Mouse (Mus musculus) heart, embryonic 12.5 days (tissue): Measurements from ENCODE around the gene Abca2. TPM values are rescaled to one million over a fixed set of nuclear protein-coding genes. Genes with fewer than 3 reads are reported as not detected.

ENCODE experiments used
- ATAC-seq: fragments of 200-750 bp; cut with Nextera tagmentation; 2 replicates; pipeline ENCODE4 v1.8.0; 2017; ENCODE audit warnings: moderate TSS enrichment, moderate library complexity; ENCODE audit not compliant: insufficient number of reproducible peaks, low FRiP score
- H3K27ac ChIP-seq: fragments of 300-500 bp; sonication (generic); 2 replicates; pipeline ENCODE4 v1.5.1; 2016; ENCODE audit warnings: mild to moderate bottlenecking, moderate library complexity; ENCODE audit not compliant: poor library complexity, severe bottlenecking
- H3K27me3 ChIP-seq: fragments of 300-500 bp; sonication (generic); replicated peaks from 2 replicates; pipeline ENCODE4 v1.6.1; 2016; ENCODE audit warnings: mild to moderate bottlenecking, moderate library complexity
- H3K36me3 ChIP-seq: fragments of 300-500 bp; sonication (generic); 2 replicates; pipeline ENCODE4 v1.6.1; 2016; ENCODE audit warnings: mild to moderate bottlenecking, moderate library complexity
- H3K4me1 ChIP-seq: fragments of 300-500 bp; sonication (generic); replicated peaks from 2 replicates; pipeline ENCODE4 v1.6.1; 2016; ENCODE audit warnings: mild to moderate bottlenecking
- H3K4me2 ChIP-seq: fragments of 300-500 bp; sonication (generic); 2 replicates; pipeline ENCODE4 v1.6.1; 2016; ENCODE audit warnings: mild to moderate bottlenecking, moderate library complexity
- H3K4me3 ChIP-seq: fragments of 300-500 bp; sonication (generic); 2 replicates; pipeline ENCODE4 v1.5.1; 2016; ENCODE audit warnings: mild to moderate bottlenecking
- H3K9ac ChIP-seq: fragments of 300-500 bp; sonication (generic); 2 replicates; pipeline ENCODE4 v1.6.1; 2016; ENCODE audit warnings: mild to moderate bottlenecking, moderate library complexity
- H3K9me3 ChIP-seq: fragments of 300-500 bp; sonication (generic); replicated peaks from 2 replicates; pipeline ENCODE4 v1.6.1; 2016; ENCODE audit warnings: mild to moderate bottlenecking, moderate library complexity
- WGBS: fragments of 180-500 bp; shearing (Covaris S2); methylation state at CpG from one replicate; pipeline ENCODE4 v1.1.7; 2016; 5-methylcytosine and 5-hydroxymethylcytosine counted together
- microRNA-seq: library from miRNA; unstranded; fragments of <30 nt; microRNA quantifications from one replicate; pipeline ENCODE4, GENCODE M21; 2017
- polyA plus RNA-seq: library from polyadenylated mRNA; unstranded; fragments of >200 nt; fragmentation: Nextera tagmentation; extraction: Ambion mirVana; gene quantifications from 2 replicates; pipeline ENCODE4 v1.2.1, GENCODE M21; 2016

Gene Abca2
- polyA plus RNA-seq, 1 experiment from 2014 or later, result 5.0 TPM

- Histone ChIP-seq H3K27me3 (peaks cover 20% of the 10 kb centered on the region), H3K9ac (no peak overlapping the region), H3K36me3 (no peaks in the 10 kb centered on the region), H3K4me3 (no peak overlapping the region), H3K27ac (no peak overlapping the region), H3K4me1 (no peaks in the 10 kb centered on the region), H3K4me2 (no peak overlapping the region), H3K9me3 (no peaks in the 10 kb centered on the region)
- WGBS, result 19% methylated on average over 7 of the region's 7 CpGs
- ATAC-seq, result no peak
These were observed 54.5 kb downstream of the Abca2 start for GRCm38 (mm10) chr2:25482969-25483368.

GRCm38 (mm10) chr2:25484901-25485647 lies 56.6 kb downstream of the Abca2 start:
- no peak overlapping the region for H3K9ac ChIP-seq
- no peak overlapping the region for H3K4me3 ChIP-seq
- H3K36me3 ChIP-seq, result no peaks in the 10 kb centered on the region
- no peak for ATAC-seq
- H3K9me3 ChIP-seq, result no peaks in the 10 kb centered on the region
- H3K4me1 ChIP-seq, result no peaks in the 10 kb centered on the region
- 71% methylated on average over 11 of the region's 11 CpGs for WGBS
- no peak overlapping the region for H3K27ac ChIP-seq
- no peak overlapping the region for H3K4me2 ChIP-seq
- H3K27me3 ChIP-seq, result peaks cover 19% of the 10 kb centered on the region

GRCm38 (mm10) chr2:25487965-25488670 lies 59.6 kb downstream of the Abca2 start:
- no peaks in the 10 kb centered on the region for H3K9me3 ChIP-seq
- H3K27me3 ChIP-seq, result peaks cover 26% of the 10 kb centered on the region
- H3K9ac ChIP-seq, result no peak overlapping the region
- peak; percentile 17; the same call in 1 of the 2 replicates for ATAC-seq
- H3K4me3 ChIP-seq, result no peak overlapping the region
- no peak overlapping the region for H3K4me2 ChIP-seq
- no peak overlapping the region for H3K27ac ChIP-seq
- no peaks in the 10 kb centered on the region for H3K4me1 ChIP-seq
- 72% methylated on average over 6 of the region's 6 CpGs for WGBS
- H3K36me3 ChIP-seq, result no peaks in the 10 kb centered on the region

GRCm38 (mm10) chr2:25488671-25489068 lies 60.2 kb downstream of the Abca2 start:
- H3K4me3 ChIP-seq, result no peak overlapping the region
- H3K4me1 ChIP-seq, result no peaks in the 10 kb centered on the region
- H3K9ac ChIP-seq, result no peak overlapping the region
- no peak overlapping the region for H3K4me2 ChIP-seq
- no peaks in the 10 kb centered on the region for H3K36me3 ChIP-seq
- H3K9me3 ChIP-seq, result no peaks in the 10 kb centered on the region
- no peak overlapping the region for H3K27ac ChIP-seq
- 69% methylated on average over 7 of the region's 7 CpGs for WGBS
- H3K27me3 ChIP-seq, result peaks cover 21% of the 10 kb centered on the region; the same call in 1 of the 2 replicates
- ATAC-seq, result no peak

- no peaks in the 10 kb centered on the region for H3K36me3 ChIP-seq
- 76% methylated on average over 5 of the region's 5 CpGs for WGBS
- H3K4me2 ChIP-seq, result no peak overlapping the region
- no peak overlapping the region for H3K4me3 ChIP-seq
- H3K27me3 ChIP-seq, result peaks cover 15% of the 10 kb centered on the region; the same call in 1 of the 2 replicates
- H3K9me3 ChIP-seq, result no peaks in the 10 kb centered on the region
- ATAC-seq, result no peak
- no peak overlapping the region for H3K27ac ChIP-seq
- H3K9ac ChIP-seq, result no peak overlapping the region
- H3K4me1 ChIP-seq, result peaks cover 3% of the 10 kb centered on the region
These were observed 64.5 kb downstream of the Abca2 start for GRCm38 (mm10) chr2:25492988-25493387.

GRCm38 (mm10) chr2:25493476-25493961 lies 65.0 kb downstream of the Abca2 start, which contains the start of gene Lcn12:
Lcn12 (minus strand) TSS chr2:25493911.
- Histone ChIP-seq H3K27ac (no peak within 1 kb of the TSS), H3K9ac (no peak within 1 kb of the TSS), H3K4me2 (no peak within 1 kb of the TSS), H3K9me3 (no peaks in the 10 kb centered on the region), H3K4me1 (peaks cover 8% of the 10 kb centered on the region), H3K36me3 (no peaks in the 10 kb centered on the region), H3K4me3 (no peak within 1 kb of the TSS), H3K27me3 (peaks cover 11% of the 10 kb centered on the region; the same call in 1 of the 2 replicates)
- WGBS, result 77% methylated on average over 5 of the region's 5 CpGs
- no peak for ATAC-seq

- H3K9ac ChIP-seq, result no peak overlapping the region
- H3K36me3 ChIP-seq, result no peaks in the 10 kb centered on the region
- no peaks in the 10 kb centered on the region for H3K9me3 ChIP-seq
- no peak overlapping the region for H3K4me2 ChIP-seq
- 41% methylated on average over 4 of the region's 4 CpGs for WGBS
- no peak overlapping the region for H3K4me3 ChIP-seq
- H3K4me1 ChIP-seq, result peaks cover 16% of the 10 kb centered on the region
- no peak overlapping the region for H3K27ac ChIP-seq
- no peak for ATAC-seq
- no peaks in the 10 kb centered on the region; the same call in 1 of the 2 replicates for H3K27me3 ChIP-seq
These were observed 68.0 kb downstream of the Abca2 start for GRCm38 (mm10) chr2:25496462-25496861.

Small RNAs within 50 kb of the gene (microRNA-seq; reads per million reads assigned to microRNA genes)
- not detected for gene Mir3087

Other genes starting within 250 kb of the Abca2 start
- gene Nrarp, start 247.9 kb upstream of the Abca2 start, polyA plus RNA-seq, result 10.8 and 12.8 TPM in 2 replicates
- gene Tor4a, start 231.8 kb upstream of the Abca2 start, polyA plus RNA-seq, result 6.6 and 7.0 TPM in 2 replicates
- gene Nelfb, start 217.2 kb upstream of the Abca2 start, polyA plus RNA-seq, result 73.3 and 74.4 TPM in 2 replicates
- not detected in 2 replicates for gene Stpg3, start 214.1 kb upstream of the Abca2 start, polyA plus RNA-seq
- gene Fam166a, start 210.0 kb upstream of the Abca2 start, polyA plus RNA-seq, result not detected in 2 replicates
- 388 and 392 TPM in 2 replicates for gene Tubb4b, start 204.0 kb upstream of the Abca2 start, polyA plus RNA-seq
- not detected in 2 replicates for gene Slc34a3, start 194.3 kb upstream of the Abca2 start, polyA plus RNA-seq
- not detected in 2 replicates for gene Rnf224, start 191.9 kb upstream of the Abca2 start, polyA plus RNA-seq
- gene Rnf208, start 186.4 kb upstream of the Abca2 start, polyA plus RNA-seq, result 6.5 and 7.6 TPM in 2 replicates
- not detected in 2 replicates for gene Cysrt1, start 186.3 kb upstream of the Abca2 start, polyA plus RNA-seq
- 2.6 and 3.2 TPM in 2 replicates for gene AL732309.1, start 181.8 kb upstream of the Abca2 start, polyA plus RNA-seq
- gene Tmem203, start 173.3 kb upstream of the Abca2 start, polyA plus RNA-seq, result 18.3 and 19.1 TPM in 2 replicates
- gene Tprn, start 166.1 kb upstream of the Abca2 start, polyA plus RNA-seq, result 4.9 and 5.1 TPM in 2 replicates
- gene Ssna1, start 156.3 kb upstream of the Abca2 start, polyA plus RNA-seq, result 131 and 133 TPM in 2 replicates
- gene Anapc2, start 156.2 kb upstream of the Abca2 start, polyA plus RNA-seq, result 83.4 and 87.7 TPM in 2 replicates
- not detected in 2 replicates for gene Tmem210, start 140.6 kb upstream of the Abca2 start, polyA plus RNA-seq
- gene Lrrc26, start 138.8 kb upstream of the Abca2 start, polyA plus RNA-seq, result not detected in 2 replicates
- gene Grin1, start 109.5 kb upstream of the Abca2 start, polyA plus RNA-seq, result 0.44 TPM in 1 of 2 replicates, not detected in the other
- 34.0 and 40.9 TPM in 2 replicates for gene Man1b1, start 96.4 kb upstream of the Abca2 start, polyA plus RNA-seq
- gene Dpp7, start 72.3 kb upstream of the Abca2 start, polyA plus RNA-seq, result 11.3 TPM in 2 replicates
- 10.7 and 11.2 TPM in 2 replicates for gene Uap1l1, start 63.0 kb upstream of the Abca2 start, polyA plus RNA-seq
- gene Sapcd2, start 56.4 kb upstream of the Abca2 start, polyA plus RNA-seq, result 18.5 and 20.0 TPM in 2 replicates
- 0.18 and 0.44 TPM in 2 replicates for gene Entpd2, start 32.8 kb upstream of the Abca2 start, polyA plus RNA-seq
- 22.3 and 22.4 TPM in 2 replicates for gene Npdc1, start 29.4 kb upstream of the Abca2 start, polyA plus RNA-seq
- gene Fut7, start 5.4 kb upstream of the Abca2 start, polyA plus RNA-seq, result not detected in 2 replicates
- 1.1 and 1.4 TPM in 2 replicates for gene Clic3, start 28.1 kb downstream of the Abca2 start, polyA plus RNA-seq
- gene Paxx, start 32.4 kb downstream of the Abca2 start, polyA plus RNA-seq, result 22.1 and 22.7 TPM in 2 replicates
- 2.4 and 2.6 TPM in 2 replicates for gene Ptgds, start 41.3 kb downstream of the Abca2 start, polyA plus RNA-seq
- gene Lcn12, start 65.2 kb downstream of the Abca2 start, polyA plus RNA-seq, result not detected in 2 replicates
- gene Fbxw5, start 72.0 kb downstream of the Abca2 start, polyA plus RNA-seq, result 82.7 and 83.3 TPM in 2 replicates
- gene C8g, start 73.0 kb downstream of the Abca2 start, polyA plus RNA-seq, result 2.4 and 3.3 TPM in 2 replicates
- 21.1 and 22.3 TPM in 2 replicates for gene Traf2, start 118.2 kb downstream of the Abca2 start, polyA plus RNA-seq
- 300 and 303 TPM in 2 replicates for gene Edf1, start 129.1 kb downstream of the Abca2 start, polyA plus RNA-seq
- 1.2 and 3.5 TPM in 2 replicates for gene Mamdc4, start 146.1 kb downstream of the Abca2 start, polyA plus RNA-seq
- 161 and 164 TPM in 2 replicates for gene Phpt1, start 146.5 kb downstream of the Abca2 start, polyA plus RNA-seq
- 0.46 and 0.51 TPM in 2 replicates for gene Ajm1, start 153.1 kb downstream of the Abca2 start, polyA plus RNA-seq
- 48.6 and 49.2 TPM in 2 replicates for gene Rabl6, start 179.8 kb downstream of the Abca2 start, polyA plus RNA-seq
- gene Ccdc183, start 189.0 kb downstream of the Abca2 start, polyA plus RNA-seq, result 0.12 and 0.14 TPM in 2 replicates
- 15.3 and 17.8 TPM in 2 replicates for gene Tmem141, start 193.3 kb downstream of the Abca2 start, polyA plus RNA-seq
- 0.63 and 1.1 TPM in 2 replicates for gene Fcna, start 199.3 kb downstream of the Abca2 start, polyA plus RNA-seq
- gene Lcn8, start 224.4 kb downstream of the Abca2 start, polyA plus RNA-seq, result not detected in 2 replicates
- not detected in 2 replicates for gene Lcn5, start 229.2 kb downstream of the Abca2 start, polyA plus RNA-seq
- gene Lcn6, start 248.1 kb downstream of the Abca2 start, polyA plus RNA-seq, result not detected in 2 replicates